Mouse (Mus musculus) erythroid progenitor cell, adult 5-6 weeks (primary cell): ENCODE results near the gene Ralgapa2. TPM values are rescaled to one million over a fixed set of nuclear protein-coding genes. Genes with fewer than 3 reads are reported as not detected.

ENCODE experiments used
- ATAC-seq: replicated peaks from 2 replicates; pipeline ENCODE4 v1.8.0; 2016; ENCODE audit warnings: moderate number of reproducible peaks, mild to moderate bottlenecking, moderate TSS enrichment, inconsistent platforms; ENCODE audit not compliant: poor library complexity, low FRiP score, severe bottlenecking
- total RNA-seq, 2 experiments: library from RNA; stranded (forward) in 1 of 2; stranded (reverse) in 1 of 2; fragments of 150-400 nt in 1 of 2; fragments of 186-747, 209-891 nt in 1 of 2; gene quantifications; 2 replicates each; pipeline versions ENCODE4 v1.2.3 to v1.2.4; 2015 to 2017; ENCODE audit warnings: low replicate concordance in 2 of 2

The Ralgapa2 gene
- total RNA-seq (2015; ENCODE audit: low replicate concordance) = 18.4 and 33.1 TPM in 2 replicates
- total RNA-seq (2017; ENCODE audit: low replicate concordance) = 22.6 and 23.8 TPM in 2 replicates

- ATAC-seq = peak; percentile 98
Measured at GRCm38 (mm10) chr2:146511911-146512580, at the start of gene Ralgapa2. TSS of gene Ralgapa2 (minus strand) at chr2:146512344.

- no peak for ATAC-seq
Measured at GRCm38 (mm10) chr2:146561505-146561904, 49.4 kb upstream of the Ralgapa2 start.

- no peak for ATAC-seq
Measured at GRCm38 (mm10) chr2:146560633-146561043, 48.5 kb upstream of the Ralgapa2 start.

- ATAC-seq = no peak
Measured at GRCm38 (mm10) chr2:146556148-146556547, 44.0 kb upstream of the Ralgapa2 start.

GRCm38 (mm10) chr2:146555351-146555750 lies 43.2 kb upstream of the Ralgapa2 start:
- ATAC-seq = no peak

- no peak for ATAC-seq
Measured at GRCm38 (mm10) chr2:146553701-146554100, 41.6 kb upstream of the Ralgapa2 start.

- ATAC-seq = no peak
Measured at GRCm38 (mm10) chr2:146551818-146552217, 39.7 kb upstream of the Ralgapa2 start.

GRCm38 (mm10) chr2:146549111-146549776 lies 37.1 kb upstream of the Ralgapa2 start:
- no peak for ATAC-seq

- ATAC-seq = no peak
Measured at GRCm38 (mm10) chr2:146544155-146544814, 32.1 kb upstream of the Ralgapa2 start.

- no peak for ATAC-seq
Measured at GRCm38 (mm10) chr2:146533118-146533949, 21.2 kb upstream of the Ralgapa2 start.

GRCm38 (mm10) chr2:146532493-146532892 lies 20.3 kb upstream of the Ralgapa2 start:
- ATAC-seq = no peak

GRCm38 (mm10) chr2:146525483-146525882 lies 13.3 kb upstream of the Ralgapa2 start:
- no peak for ATAC-seq

- no peak for ATAC-seq
Measured at GRCm38 (mm10) chr2:146524685-146525415, 12.7 kb upstream of the Ralgapa2 start.

GRCm38 (mm10) chr2:146516894-146517293 lies 4.8 kb upstream of the Ralgapa2 start:
- no peak for ATAC-seq

- no peak for ATAC-seq
Measured at GRCm38 (mm10) chr2:146515081-146515480, 2.9 kb upstream of the Ralgapa2 start.

- ATAC-seq = no peak
Measured at GRCm38 (mm10) chr2:146512581-146512920, 407 bp upstream of the Ralgapa2 start.

GRCm38 (mm10) chr2:146511401-146511865 lies 711 bp downstream of the Ralgapa2 start:
- peak; percentile 20 for ATAC-seq

- no peak for ATAC-seq
Measured at GRCm38 (mm10) chr2:146510780-146511179, 1.4 kb downstream of the Ralgapa2 start.

GRCm38 (mm10) chr2:146502578-146503311 lies 9.4 kb downstream of the Ralgapa2 start:
- no peak for ATAC-seq
